Mouse (Mus musculus): Measurements from ENCODE around the gene Rgs7.

- TF ChIP-seq POLR2A (IDR thresholded peaks at IDR 0.05; ENCODE audit: borderline replicate concordance, insufficient read depth, low read length), result no peak
- no peak for TF ChIP-seq CTCF (IDR thresholded peaks at IDR 0.05; ENCODE audit: borderline replicate concordance, insufficient read depth, low read depth, low read length)
Observed at GRCm38 (mm10) chr1:175035461-175035860, 456.8 kb downstream of the Rgs7 start.

Measured in cerebellum, adult 2 months (tissue).